Mouse (Mus musculus): ENCODE results near the gene Cyp2j6.
"Not testable (repeated sequence)": the region's sequence is repeated elsewhere in the genome, so short reads cannot be mapped to it uniquely, and the experiment has no call there.

Gene Cyp2j6

DNA sequence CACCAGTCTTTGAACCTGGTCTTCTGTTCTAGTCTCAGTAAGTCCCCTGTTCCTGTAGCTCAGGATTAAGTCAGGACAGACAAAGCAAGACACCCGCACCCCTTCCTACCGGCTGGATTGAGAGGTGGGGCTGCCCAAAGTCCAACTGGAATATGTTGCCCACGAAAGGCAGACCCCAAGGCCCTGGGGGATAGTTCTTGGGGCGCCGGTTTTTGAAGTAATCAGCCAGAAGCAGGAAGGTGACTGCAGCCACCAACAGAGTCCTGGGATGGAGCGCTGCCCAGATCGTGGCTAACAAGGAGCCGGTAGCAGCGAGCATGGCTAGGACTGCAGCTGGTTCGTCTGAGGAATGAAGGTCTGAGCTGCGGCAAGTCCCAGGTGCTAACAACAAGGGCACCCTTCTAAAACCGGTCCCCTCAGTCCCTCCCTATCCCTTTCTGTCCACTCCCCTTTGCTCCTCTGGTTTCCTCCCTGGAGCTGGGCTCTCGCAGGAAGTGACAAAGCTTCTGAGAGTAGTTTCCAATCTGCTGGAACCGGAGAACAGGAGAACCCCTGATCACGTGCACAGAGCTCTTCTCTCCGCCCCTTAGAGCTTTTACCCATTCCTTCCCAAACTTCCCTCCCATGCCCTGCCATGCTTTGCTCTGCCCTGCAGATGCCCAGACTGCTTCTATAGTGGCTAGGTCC, at the start of gene Cyp2j6:
TSS of gene Cyp2j6 (minus strand) at position 529 of the 687 bp plus-strand sequence.
- peak; percentile 52 for DNase-seq (ENCODE audit: low spot score)

DNA sequence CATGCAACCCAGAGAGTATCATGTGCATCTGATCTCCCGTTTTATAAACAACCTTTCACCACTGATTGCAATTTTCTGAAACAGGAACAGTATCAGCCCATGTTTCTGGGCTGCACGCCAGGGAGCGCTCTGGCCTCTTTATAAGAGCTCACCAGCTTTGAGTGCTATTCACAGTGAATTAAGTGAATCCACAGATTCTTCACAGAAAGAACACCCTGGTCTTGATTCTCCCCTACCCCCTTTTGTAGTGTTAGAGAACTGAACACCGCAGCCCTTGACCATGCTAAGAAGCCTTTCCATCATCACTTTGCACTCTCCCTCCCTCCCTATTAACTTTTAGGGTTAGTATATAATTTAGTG, 38.3 kb upstream of the Cyp2j6 start:
- peak; percentile 70 for DNase-seq (ENCODE audit: low spot score)

- peak; percentile 75 for DNase-seq (ENCODE audit: low spot score)
Observed at GRCm38 (mm10) chr4:96590911-96591790, 37.7 kb upstream of the Cyp2j6 start, which contains the start of gene Cyp2j9. Gene Cyp2j9, minus strand, starts transcription at chr4:96591578.

GRCm38 (mm10) chr4:96581425-96582088, 28.1 kb upstream of the Cyp2j6 start:
- DNase-seq (ENCODE audit: low spot score): no peak

- DNase-seq (ENCODE audit: low spot score): not testable (repeated sequence)
Observed at GRCm38 (mm10) chr4:96580351-96580750, 26.9 kb upstream of the Cyp2j6 start.

- no peak for DNase-seq (ENCODE audit: low spot score)
Observed at GRCm38 (mm10) chr4:96569442-96569841, 16.0 kb upstream of the Cyp2j6 start.

- no peak for DNase-seq (ENCODE audit: low spot score)
Observed at GRCm38 (mm10) chr4:96567988-96568387, 14.5 kb upstream of the Cyp2j6 start.

GRCm38 (mm10) chr4:96565808-96566207, 12.3 kb upstream of the Cyp2j6 start:
- no peak for DNase-seq (ENCODE audit: low spot score)

DNA sequence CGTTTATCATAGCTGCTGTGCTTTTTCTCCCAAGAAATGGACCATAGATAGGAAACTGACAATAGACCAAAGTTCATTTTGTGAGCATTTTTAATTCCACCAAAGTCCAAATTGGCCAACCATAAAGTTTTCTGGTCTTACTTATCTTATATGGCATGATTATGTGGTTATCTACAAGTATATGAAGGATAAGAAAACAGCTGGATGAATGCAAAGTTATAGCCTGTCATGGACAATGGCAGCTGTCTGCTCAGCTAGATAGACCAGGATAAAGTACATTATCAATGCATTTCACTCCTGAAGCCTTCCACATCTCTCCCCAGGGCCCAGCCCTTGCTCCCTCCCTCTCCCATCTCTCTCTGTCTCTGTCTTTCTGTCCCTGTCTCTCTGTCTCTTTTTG, 7.0 kb upstream of the Cyp2j6 start:
- DNase-seq (ENCODE audit: low spot score): no peak

GRCm38 (mm10) chr4:96559781-96560180, 6.3 kb upstream of the Cyp2j6 start:
- DNase-seq (ENCODE audit: low spot score): no peak

GRCm38 (mm10) chr4:96551619-96552018, 1.8 kb downstream of the Cyp2j6 start:
- DNase-seq (ENCODE audit: low spot score): no peak

DNA sequence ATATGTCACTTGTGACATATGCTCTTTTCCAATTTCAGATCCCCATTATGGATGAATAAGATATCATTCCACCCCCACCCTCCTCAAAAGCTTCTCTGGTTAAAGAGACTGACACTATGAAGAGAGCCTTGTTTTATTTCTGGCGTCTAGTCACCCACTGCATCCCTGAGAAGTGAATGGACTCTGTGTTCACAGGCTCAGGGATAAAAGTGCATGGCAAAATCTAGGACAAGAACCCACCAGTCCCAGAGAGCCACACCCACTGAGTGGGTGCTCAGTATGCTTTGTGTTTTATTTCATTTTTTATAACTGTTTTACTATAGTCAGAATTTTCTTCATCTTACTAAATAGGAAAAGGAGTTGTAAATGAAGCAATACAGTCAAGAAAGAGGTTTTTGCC, 7.5 kb downstream of the Cyp2j6 start:
- no peak for DNase-seq (ENCODE audit: low spot score)

DNA sequence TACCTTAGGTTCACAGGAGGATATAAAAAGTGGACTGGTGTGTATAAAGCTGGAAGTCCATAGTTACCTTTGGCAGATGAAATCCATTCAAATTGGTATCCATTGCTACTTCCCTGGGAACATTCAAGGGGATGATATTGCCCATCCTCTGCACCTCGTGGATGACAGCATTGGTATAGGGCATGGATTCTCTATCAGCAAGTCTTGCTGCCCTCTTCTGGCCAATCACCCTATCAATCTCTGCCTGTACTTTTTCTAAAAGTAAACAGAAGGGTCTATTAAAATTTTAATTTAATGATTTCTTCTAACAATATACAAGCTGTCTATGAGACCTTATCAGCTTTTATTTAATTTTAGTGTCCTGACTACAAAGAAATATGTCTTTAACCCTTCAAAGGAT, 27.7 kb downstream of the Cyp2j6 start:
- no peak for DNase-seq (ENCODE audit: low spot score)

DNA sequence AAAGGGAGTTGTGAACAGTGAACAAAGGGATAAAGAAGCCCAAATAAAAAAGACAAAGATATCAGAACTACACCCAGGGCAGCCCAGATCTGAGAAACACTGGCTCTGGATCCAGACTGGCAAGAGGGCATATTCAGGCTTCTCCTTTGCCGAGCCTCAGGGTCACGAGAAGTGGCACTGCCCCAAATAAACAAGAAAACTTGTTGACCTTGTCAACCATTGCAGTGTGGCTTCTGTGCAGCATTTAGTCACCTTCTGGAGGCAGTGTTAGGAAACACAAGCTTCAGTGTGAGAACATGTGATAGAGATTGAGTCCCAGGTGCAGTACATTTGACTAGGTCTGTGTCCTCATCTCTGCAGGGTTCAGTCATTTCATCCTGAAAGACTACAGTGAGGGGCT, 31.2 kb downstream of the Cyp2j6 start:
- DNase-seq (ENCODE audit: low spot score): peak; percentile 39

- DNase-seq (ENCODE audit: low spot score): no peak
Observed at GRCm38 (mm10) chr4:96510083-96510482, 43.4 kb downstream of the Cyp2j6 start.

- DNase-seq (ENCODE audit: low spot score): no peak
Observed at GRCm38 (mm10) chr4:96507286-96507685, 46.2 kb downstream of the Cyp2j6 start, which contains the start of gene Cyp2j8. Gene Cyp2j8, minus strand, starts transcription at chr4:96507386.
